Mouse (Mus musculus) E14TG2a.4 (cell line): Measurements from ENCODE around the gene Pofut1.

Source experiments
- H3K27me3 ChIP-seq: 2 replicates; pipeline ENCODE4 v1.6.1; 2014; ENCODE audit warnings: low read length, control low read depth; ENCODE audit not compliant: insufficient read depth
- H3K36me3 ChIP-seq: 2 replicates; pipeline ENCODE4 v1.6.1; 2014; ENCODE audit warnings: low read length, control low read depth; ENCODE audit not compliant: insufficient read depth
- H3K4me1 ChIP-seq: replicated peaks from 2 replicates; pipeline ENCODE4 v1.6.1; 2014; ENCODE audit warnings: low read depth, low read length, control low read depth
- H3K4me3 ChIP-seq: replicated peaks from 2 replicates; pipeline ENCODE4 v1.5.1; 2014; ENCODE audit warnings: mild to moderate bottlenecking, low read length
- H3K9me3 ChIP-seq: 2 replicates; pipeline ENCODE4 v1.6.1; 2014; ENCODE audit warnings: low read length, control low read depth
- CTCF ChIP-seq: conservative IDR thresholded peaks from 2 replicates; pipeline ENCODE4 v1.5.1; 2014; ENCODE audit warnings: low read length
- NANOG ChIP-seq: IDR thresholded peaks from 2 replicates; pipeline ENCODE4 v1.6.1; 2014; ENCODE audit warnings: borderline replicate concordance, low read length, mixed read lengths
- POU5F1 ChIP-seq: IDR thresholded peaks from 2 replicates; pipeline ENCODE4 v1.6.1; 2014; ENCODE audit warnings: low read length, borderline replicate concordance

The Pofut1 gene

DNA sequence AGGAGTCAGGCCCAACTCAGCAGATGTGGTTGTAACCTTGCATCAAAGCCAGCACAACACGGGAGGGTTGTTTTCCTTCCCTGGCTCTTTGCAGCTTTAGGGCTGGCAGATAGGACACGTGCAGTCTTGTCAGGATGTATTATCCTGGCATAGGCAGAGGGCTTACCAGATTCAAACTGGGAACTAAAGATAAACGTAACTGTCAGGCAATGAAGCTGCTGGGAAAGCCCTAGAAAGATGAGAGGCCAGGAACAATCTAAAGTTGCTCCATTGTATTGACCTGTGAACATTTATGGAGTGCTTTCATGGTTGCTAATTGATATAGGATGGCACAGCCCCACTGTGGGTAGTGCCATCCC lies 15.8 kb upstream of the Pofut1 start:
- TF ChIP-seq NANOG = no peak
- no peak for TF ChIP-seq CTCF
- TF ChIP-seq POU5F1 = no peak
- H3K36me3 ChIP-seq = peaks cover 28% of the 10 kb centered on the region
- H3K4me1 ChIP-seq = peaks cover 15% of the 10 kb centered on the region
- H3K9me3 ChIP-seq = no peaks in the 10 kb centered on the region
- H3K4me3 ChIP-seq = peak overlapping the region; percentile 84
- no peaks in the 10 kb centered on the region for H3K27me3 ChIP-seq

DNA sequence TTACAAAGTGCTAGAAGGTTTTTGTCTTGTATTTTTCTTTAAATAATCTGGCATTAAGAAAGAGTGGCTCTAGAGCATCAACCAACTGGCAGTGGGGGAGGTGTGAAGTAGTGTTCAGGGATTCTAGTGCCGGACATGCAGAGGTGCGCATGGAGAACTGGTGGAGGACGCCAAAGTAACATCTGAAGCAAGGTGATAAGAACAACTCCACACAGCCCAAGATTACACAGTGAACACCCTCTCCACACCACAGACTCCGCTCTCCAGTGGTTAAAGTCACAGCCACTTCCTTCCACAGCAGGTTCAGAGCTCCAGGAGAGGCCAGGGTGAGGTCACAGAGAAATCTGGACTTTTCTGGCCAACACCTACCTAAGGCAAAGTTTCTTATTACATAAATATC lies 13.4 kb upstream of the Pofut1 start:
- H3K27me3 ChIP-seq = no peaks in the 10 kb centered on the region
- H3K4me3 ChIP-seq = no peak overlapping the region
- H3K4me1 ChIP-seq = peaks cover 34% of the 10 kb centered on the region
- TF ChIP-seq POU5F1 (no peak), NANOG (no peak), CTCF (no peak)
- peaks cover 52% of the 10 kb centered on the region for H3K36me3 ChIP-seq
- H3K9me3 ChIP-seq = no peaks in the 10 kb centered on the region

DNA sequence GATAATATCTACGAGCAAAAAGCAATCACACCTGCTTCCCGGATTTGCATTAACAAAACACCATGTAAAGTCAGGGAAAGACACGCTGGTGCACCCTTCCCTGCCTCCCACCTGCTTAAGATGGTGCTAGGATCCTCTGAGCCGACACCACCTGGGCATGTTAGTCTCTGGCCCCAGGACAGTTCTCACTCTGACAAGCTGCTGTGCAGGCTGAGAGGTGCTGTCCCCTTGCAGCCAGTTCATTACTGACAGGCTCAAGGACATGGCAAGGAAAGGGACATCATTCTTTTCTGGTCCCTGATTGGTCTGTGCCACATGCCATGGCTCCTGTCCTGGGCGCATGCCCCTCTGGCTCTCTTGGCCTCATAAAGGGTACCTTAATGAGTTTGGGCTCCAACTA lies 12.8 kb upstream of the Pofut1 start:
- Histone ChIP-seq H3K4me1 (peaks cover 34% of the 10 kb centered on the region), H3K4me3 (no peak overlapping the region), H3K27me3 (no peaks in the 10 kb centered on the region), H3K9me3 (no peaks in the 10 kb centered on the region), H3K36me3 (peaks cover 58% of the 10 kb centered on the region)
- TF ChIP-seq CTCF (no peak), POU5F1 (no peak), NANOG (no peak)

DNA sequence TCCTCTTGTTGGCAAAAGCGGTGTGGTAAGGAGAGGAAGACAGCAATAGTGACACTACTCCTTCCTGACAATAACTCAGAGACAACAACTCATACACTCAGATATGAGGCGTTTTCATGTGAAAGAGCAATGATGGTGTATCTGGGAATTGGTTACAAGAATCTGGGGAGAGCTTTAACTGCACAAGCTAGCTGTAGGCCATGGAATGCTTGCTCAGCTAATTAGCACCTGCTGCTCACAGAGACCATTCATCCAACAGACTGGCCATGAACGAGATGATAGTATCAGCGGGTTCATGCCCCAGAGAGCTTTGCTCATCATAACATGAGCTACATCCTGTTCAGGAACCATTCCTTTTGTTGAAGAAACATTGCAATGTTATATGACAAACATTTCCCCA lies 4.1 kb upstream of the Pofut1 start:
- Histone ChIP-seq H3K4me3 (no peak overlapping the region), H3K9me3 (no peaks in the 10 kb centered on the region), H3K27me3 (no peaks in the 10 kb centered on the region), H3K4me1 (peaks cover 24% of the 10 kb centered on the region), H3K36me3 (peaks cover 59% of the 10 kb centered on the region)
- no peak for TF ChIP-seq POU5F1
- TF ChIP-seq CTCF = no peak
- TF ChIP-seq NANOG = no peak

DNA sequence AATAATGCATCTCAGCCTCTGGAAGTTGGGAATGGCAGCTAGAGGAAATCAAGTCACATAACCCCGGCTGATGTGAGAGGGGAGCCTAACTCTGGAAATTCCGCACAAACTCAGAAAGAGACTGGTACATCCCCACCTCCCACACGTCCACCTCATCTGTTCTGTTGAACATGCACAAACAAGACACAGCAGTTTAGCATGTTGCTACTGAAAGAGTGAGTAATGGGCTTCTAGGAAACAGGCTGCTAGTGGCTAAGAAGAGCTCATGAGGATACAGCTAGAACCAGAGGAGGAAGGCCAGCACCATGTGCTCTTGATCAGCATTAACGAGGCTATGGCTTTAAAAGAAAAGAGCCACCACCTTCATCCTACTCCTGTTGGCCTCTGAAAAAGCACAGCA lies 3.4 kb upstream of the Pofut1 start:
- Histone ChIP-seq H3K36me3 (peaks cover 54% of the 10 kb centered on the region), H3K4me3 (no peak overlapping the region)
- TF ChIP-seq NANOG = no peak
- TF ChIP-seq POU5F1 = no peak
- no peak for TF ChIP-seq CTCF

DNA sequence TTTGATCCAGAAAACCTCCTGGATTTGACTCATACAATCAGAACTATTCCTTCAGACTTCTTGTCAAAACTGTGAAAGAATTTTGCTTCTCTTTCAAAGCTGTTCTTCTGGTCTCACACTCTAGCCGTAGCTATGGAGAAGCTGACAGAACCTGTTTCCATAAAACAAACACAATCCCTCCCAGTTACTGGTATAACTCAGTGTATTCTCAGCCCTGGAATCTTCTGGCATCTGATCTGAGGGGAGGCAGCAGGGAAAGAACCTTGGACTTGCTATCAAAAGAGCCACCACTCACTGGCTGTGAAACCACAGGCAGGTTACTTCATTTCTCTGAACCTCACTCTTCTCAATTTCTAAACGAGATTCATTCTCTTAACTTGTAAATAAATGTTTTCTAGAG lies 2.9 kb upstream of the Pofut1 start:
- no peaks in the 10 kb centered on the region for H3K27me3 ChIP-seq
- peaks cover 26% of the 10 kb centered on the region for H3K4me1 ChIP-seq
- H3K36me3 ChIP-seq = peaks cover 54% of the 10 kb centered on the region
- TF ChIP-seq NANOG (no peak), POU5F1 (no peak), CTCF (no peak)
- H3K9me3 ChIP-seq = no peaks in the 10 kb centered on the region
- H3K4me3 ChIP-seq = no peak overlapping the region

More for the DNA sequence above, 3.4 kb upstream of the Pofut1 start:
- Histone ChIP-seq H3K27me3 (no peaks in the 10 kb centered on the region), H3K4me1 (peaks cover 26% of the 10 kb centered on the region), H3K9me3 (no peaks in the 10 kb centered on the region)

DNA sequence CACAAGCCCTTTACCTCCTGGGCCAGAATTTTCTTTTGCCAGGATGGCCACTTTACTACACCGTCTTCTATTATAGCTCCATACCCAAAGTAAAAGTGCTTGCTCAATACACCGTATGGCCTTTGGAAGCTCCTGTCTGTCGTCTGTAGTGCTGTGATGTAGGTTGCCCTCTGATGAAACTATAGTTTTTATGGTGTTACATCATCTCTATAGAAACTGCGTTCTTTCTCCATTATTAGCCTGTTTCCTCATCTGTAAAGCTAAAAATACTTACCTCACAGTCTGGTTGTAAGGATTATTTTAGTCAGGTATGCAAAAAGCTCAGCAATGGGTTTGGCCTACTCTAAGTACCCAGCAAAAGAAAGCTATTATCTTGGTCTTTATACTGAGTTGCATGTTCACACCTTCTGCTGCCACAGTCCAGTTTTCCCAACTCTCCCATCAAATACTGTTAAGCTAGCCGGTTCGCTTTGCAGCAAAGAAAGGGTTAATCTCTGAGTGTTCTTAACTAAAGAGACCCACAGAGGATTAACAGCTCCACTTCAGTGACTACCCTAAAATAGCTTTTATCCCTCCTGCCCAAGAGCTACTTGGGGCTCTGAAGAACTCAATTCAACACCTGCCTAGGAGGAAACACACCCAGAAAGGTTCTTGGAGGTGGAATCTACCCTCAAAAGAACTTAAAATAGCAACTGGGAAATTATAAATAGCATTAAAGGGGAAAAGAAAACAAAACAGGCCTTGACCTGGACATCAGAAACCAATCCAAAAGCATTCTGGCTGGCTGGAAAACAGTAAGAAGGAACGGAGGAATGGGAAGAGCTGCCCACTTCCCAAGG lies 2.1 kb upstream of the Pofut1 start:
- peaks cover 26% of the 10 kb centered on the region for H3K4me1 ChIP-seq
- H3K4me3 ChIP-seq = peak overlapping the region; percentile 93
- H3K36me3 ChIP-seq = peaks cover 50% of the 10 kb centered on the region
- H3K9me3 ChIP-seq = no peaks in the 10 kb centered on the region
- H3K27me3 ChIP-seq = no peaks in the 10 kb centered on the region
- TF ChIP-seq CTCF (no peak), POU5F1 (no peak), NANOG (no peak)

DNA sequence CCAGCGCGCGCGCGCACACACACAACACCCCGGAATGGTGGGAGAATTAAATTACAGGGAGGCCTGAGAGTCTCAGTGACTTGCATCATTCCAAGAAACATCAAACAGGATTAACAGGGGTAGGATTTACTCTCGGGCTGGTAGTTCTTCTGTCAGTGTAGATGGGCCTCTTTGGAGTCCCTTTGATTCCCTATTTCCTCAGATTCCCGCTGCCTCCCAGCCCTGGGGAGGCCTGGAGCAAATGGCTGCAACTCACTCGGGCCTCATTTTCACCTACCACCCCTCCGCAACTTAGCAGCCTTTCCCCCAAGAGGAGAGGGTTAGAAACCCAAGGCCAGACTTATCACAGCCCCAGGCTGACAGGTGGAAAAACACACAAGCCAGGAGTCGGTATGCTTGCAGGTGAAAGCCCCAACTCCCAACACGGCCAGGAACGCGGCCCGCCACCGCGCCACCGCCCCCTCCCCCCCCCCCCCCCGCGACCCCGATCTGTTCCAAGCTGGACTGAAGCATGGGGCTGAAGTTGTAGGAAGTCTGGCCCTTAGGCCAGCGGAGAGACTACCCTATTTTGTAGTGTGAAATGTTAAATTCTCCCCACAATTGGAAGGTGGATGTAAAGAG lies 1.4 kb upstream of the Pofut1 start:
- peaks cover 26% of the 10 kb centered on the region for H3K4me1 ChIP-seq
- H3K36me3 ChIP-seq = peaks cover 49% of the 10 kb centered on the region
- H3K27me3 ChIP-seq = no peaks in the 10 kb centered on the region
- no peaks in the 10 kb centered on the region for H3K9me3 ChIP-seq
- no peak for TF ChIP-seq NANOG
- TF ChIP-seq CTCF = no peak
- no peak for TF ChIP-seq POU5F1
- peak overlapping the region; percentile 93 for H3K4me3 ChIP-seq
